Mouse (Mus musculus): ENCODE results near the gene Gm45234. TPM values are rescaled to one million over a fixed set of nuclear protein-coding genes. Genes with fewer than 3 reads are reported as not detected.

The Gm45234 gene
- polyA plus RNA-seq, 2 experiments, result not detected

DNA sequence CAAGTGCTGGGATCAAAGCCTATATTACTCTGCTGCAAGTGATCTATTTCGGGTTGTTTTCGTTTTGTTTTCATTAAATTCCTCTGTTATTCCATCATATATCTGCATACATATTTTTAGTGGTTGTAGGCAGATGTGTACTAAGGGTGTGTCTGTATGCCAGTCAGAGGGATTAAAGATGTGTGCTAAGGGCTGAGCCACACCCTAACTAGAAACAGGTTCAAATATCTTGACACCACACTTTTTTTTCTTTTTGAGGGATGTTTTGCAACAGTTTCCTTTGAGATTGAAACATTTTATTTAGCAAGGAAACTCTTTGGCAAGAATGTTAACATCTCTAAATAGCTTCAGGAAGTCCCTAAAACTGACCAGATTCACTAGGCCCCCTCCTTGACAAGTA, 40.4 kb upstream of the Gm45234 start:
- Histone ChIP-seq H3K4me2 (replicated peaks; ENCODE audit: low read depth, low read length, severe bottlenecking) (no peak overlapping the region), H3K9ac (ENCODE audit: low read depth, low read length, severe bottlenecking) (no peak overlapping the region), H3K9me3 (ENCODE audit: control insufficient read depth, low read length) (no peaks in the 10 kb centered on the region), H3K27me3 (ENCODE audit: control insufficient read depth, insufficient read depth, low read length) (no peaks in the 10 kb centered on the region), H3K27ac (replicated peaks; ENCODE audit: low read depth, low read length) (no peak overlapping the region), H3K36me3 (ENCODE audit: control insufficient read depth, insufficient read depth, low read length) (no peaks in the 10 kb centered on the region), H3K4me1 (ENCODE audit: control insufficient read depth, insufficient read depth, low read length) (no peaks in the 10 kb centered on the region), H3K4me3 (replicated peaks; ENCODE audit: low read length) (no peak overlapping the region)
- TF ChIP-seq POLR2A (IDR thresholded peaks at IDR 0.05; ENCODE audit: borderline replicate concordance, extremely low read depth, insufficient read depth, insufficient read length), result no peak
- 75% methylated on average over 2 of the region's 2 CpGs for WGBS
- DNase-seq (ENCODE audit: low spot score) (no peak), ATAC-seq (ENCODE audit: low FRiP score, low read depth) (no peak)

DNA sequence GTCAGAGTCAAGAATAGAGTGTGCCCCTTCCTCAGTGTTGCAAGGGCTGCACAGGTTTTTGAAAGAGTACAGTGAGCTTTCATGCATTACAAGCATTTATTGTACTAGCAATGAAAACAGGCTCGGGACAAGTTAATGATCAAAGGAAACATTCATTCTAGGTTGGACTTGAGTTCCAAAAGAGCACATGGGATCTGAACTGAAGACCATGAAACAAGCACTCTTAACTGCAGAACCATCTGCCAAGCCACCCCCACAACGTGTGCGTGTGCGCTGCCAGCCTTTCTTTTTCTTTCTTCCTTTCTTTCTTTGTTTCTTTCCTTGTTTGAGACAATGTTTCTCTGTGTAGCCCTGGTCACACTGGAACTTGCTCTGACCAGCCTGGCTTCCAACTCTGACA, 40.0 kb upstream of the Gm45234 start:
- Histone ChIP-seq H3K9ac (ENCODE audit: low read depth, low read length, severe bottlenecking) (no peak overlapping the region), H3K4me1 (ENCODE audit: control insufficient read depth, insufficient read depth, low read length) (no peaks in the 10 kb centered on the region), H3K27me3 (ENCODE audit: control insufficient read depth, insufficient read depth, low read length) (no peaks in the 10 kb centered on the region), H3K9me3 (ENCODE audit: control insufficient read depth, low read length) (no peaks in the 10 kb centered on the region), H3K4me3 (replicated peaks; ENCODE audit: low read length) (no peak overlapping the region), H3K27ac (replicated peaks; ENCODE audit: low read depth, low read length) (no peak overlapping the region), H3K36me3 (ENCODE audit: control insufficient read depth, insufficient read depth, low read length) (no peaks in the 10 kb centered on the region), H3K4me2 (replicated peaks; ENCODE audit: low read depth, low read length, severe bottlenecking) (no peak overlapping the region)
- WGBS, result 81% methylated on average over 4 of the region's 4 CpGs
- DNase-seq (ENCODE audit: low spot score) (no peak), ATAC-seq (ENCODE audit: low FRiP score, low read depth) (no peak)
- no peak for TF ChIP-seq POLR2A (IDR thresholded peaks at IDR 0.05; ENCODE audit: borderline replicate concordance, extremely low read depth, insufficient read depth, insufficient read length)

DNA sequence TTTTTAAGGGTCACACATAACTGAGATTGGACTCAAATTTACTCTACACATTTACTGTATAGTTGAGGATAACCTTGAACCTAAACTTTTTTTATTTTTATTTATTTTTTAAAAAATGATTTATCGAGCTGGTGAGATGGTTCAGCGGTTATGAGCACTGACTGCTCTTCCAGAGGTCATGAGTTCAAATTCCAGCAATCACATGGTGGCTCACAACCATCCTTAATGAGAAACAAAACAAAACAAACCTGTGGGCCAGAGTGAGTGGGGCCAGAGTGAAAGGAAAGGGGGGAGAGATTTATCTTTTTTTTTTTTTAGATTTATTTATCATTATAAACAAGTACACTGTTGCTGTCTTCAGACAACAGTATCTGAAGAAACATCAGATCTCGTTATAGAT, 36.1 kb upstream of the Gm45234 start:
- WGBS, result 86% methylated on average over 3 of the region's 3 CpGs
- H3K4me1 ChIP-seq (ENCODE audit: control insufficient read depth, insufficient read depth, low read length), result no peaks in the 10 kb centered on the region
- H3K27ac ChIP-seq (replicated peaks; ENCODE audit: low read depth, low read length), result no peak overlapping the region
- H3K4me2 ChIP-seq (replicated peaks; ENCODE audit: low read depth, low read length, severe bottlenecking), result no peak overlapping the region
- H3K9me3 ChIP-seq (ENCODE audit: control insufficient read depth, low read length), result no peaks in the 10 kb centered on the region
- no peak for DNase-seq (ENCODE audit: low spot score)
- no peak for TF ChIP-seq POLR2A (IDR thresholded peaks at IDR 0.05; ENCODE audit: borderline replicate concordance, extremely low read depth, insufficient read depth, insufficient read length)
- no peak overlapping the region for H3K4me3 ChIP-seq (replicated peaks; ENCODE audit: low read length)
- ATAC-seq (ENCODE audit: low FRiP score, low read depth), result no peak
- H3K27me3 ChIP-seq (ENCODE audit: control insufficient read depth, insufficient read depth, low read length), result no peaks in the 10 kb centered on the region
- no peaks in the 10 kb centered on the region for H3K36me3 ChIP-seq (ENCODE audit: control insufficient read depth, insufficient read depth, low read length)
- H3K9ac ChIP-seq (ENCODE audit: low read depth, low read length, severe bottlenecking), result no peak overlapping the region

DNA sequence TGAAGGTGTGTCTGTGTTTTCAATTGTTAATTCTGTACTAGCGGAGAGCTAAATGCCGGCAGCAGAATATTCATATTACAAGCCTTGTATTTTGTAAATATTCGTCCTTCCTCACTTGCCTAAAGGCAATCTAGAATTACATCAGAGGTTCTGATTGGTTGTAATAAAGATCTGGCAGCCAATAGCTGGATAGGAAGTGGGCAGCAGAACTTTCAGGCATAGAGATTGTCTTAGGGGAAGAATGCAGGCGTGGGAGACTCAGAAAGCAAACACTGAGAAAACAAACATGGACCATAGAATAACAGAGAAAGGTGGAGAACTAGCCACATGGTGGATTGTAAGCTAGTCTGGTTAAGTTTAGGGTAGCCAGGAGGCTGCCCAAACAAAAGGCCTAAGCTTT, 34.3 kb upstream of the Gm45234 start:
- Histone ChIP-seq H3K4me3 (replicated peaks; ENCODE audit: low read length) (no peak overlapping the region), H3K4me1 (ENCODE audit: control insufficient read depth, insufficient read depth, low read length) (no peaks in the 10 kb centered on the region), H3K9ac (ENCODE audit: low read depth, low read length, severe bottlenecking) (no peak overlapping the region), H3K4me2 (replicated peaks; ENCODE audit: low read depth, low read length, severe bottlenecking) (no peak overlapping the region), H3K36me3 (ENCODE audit: control insufficient read depth, insufficient read depth, low read length) (no peaks in the 10 kb centered on the region), H3K27me3 (ENCODE audit: control insufficient read depth, insufficient read depth, low read length) (no peaks in the 10 kb centered on the region), H3K9me3 (ENCODE audit: control insufficient read depth, low read length) (no peaks in the 10 kb centered on the region), H3K27ac (replicated peaks; ENCODE audit: low read depth, low read length) (no peak overlapping the region)
- WGBS, result 62% methylated on average over 4 of the region's 4 CpGs
- TF ChIP-seq POLR2A (IDR thresholded peaks at IDR 0.05; ENCODE audit: borderline replicate concordance, extremely low read depth, insufficient read depth, insufficient read length), result no peak
- DNase-seq (ENCODE audit: low spot score), result no peak
- no peak for ATAC-seq (ENCODE audit: low FRiP score, low read depth)

DNA sequence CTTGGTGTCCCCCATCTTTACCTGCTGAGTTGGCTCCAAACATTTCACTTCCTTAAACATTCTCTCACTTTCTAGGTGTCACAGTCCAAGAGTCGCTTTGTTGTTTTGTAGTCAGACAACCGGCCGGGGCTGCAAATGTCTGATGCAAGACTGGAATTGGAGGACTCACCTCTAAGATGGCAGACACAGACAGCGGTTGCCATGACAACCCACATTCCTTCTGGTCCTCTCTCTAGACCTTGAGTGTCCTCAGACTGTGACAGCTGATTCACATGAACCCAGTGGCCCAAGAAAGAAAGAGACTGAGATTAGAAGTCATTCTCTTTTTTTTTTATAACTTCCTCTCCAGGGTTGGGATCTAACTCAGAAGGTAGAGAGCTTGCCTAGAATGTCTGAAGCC, 33.7 kb upstream of the Gm45234 start:
- WGBS, result 89% methylated on average over 4 of the region's 4 CpGs
- no peaks in the 10 kb centered on the region for H3K4me1 ChIP-seq (ENCODE audit: control insufficient read depth, insufficient read depth, low read length)
- no peak for TF ChIP-seq POLR2A (IDR thresholded peaks at IDR 0.05; ENCODE audit: borderline replicate concordance, extremely low read depth, insufficient read depth, insufficient read length)
- H3K27me3 ChIP-seq (ENCODE audit: control insufficient read depth, insufficient read depth, low read length), result no peaks in the 10 kb centered on the region
- H3K4me3 ChIP-seq (replicated peaks; ENCODE audit: low read length), result no peak overlapping the region
- ATAC-seq (ENCODE audit: low FRiP score, low read depth) (no peak), DNase-seq (ENCODE audit: low spot score) (no peak)
- H3K9ac ChIP-seq (ENCODE audit: low read depth, low read length, severe bottlenecking), result no peak overlapping the region
- H3K27ac ChIP-seq (replicated peaks; ENCODE audit: low read depth, low read length), result no peak overlapping the region
- H3K4me2 ChIP-seq (replicated peaks; ENCODE audit: low read depth, low read length, severe bottlenecking), result no peak overlapping the region
- H3K9me3 ChIP-seq (ENCODE audit: control insufficient read depth, low read length), result no peaks in the 10 kb centered on the region
- no peaks in the 10 kb centered on the region for H3K36me3 ChIP-seq (ENCODE audit: control insufficient read depth, insufficient read depth, low read length)

DNA sequence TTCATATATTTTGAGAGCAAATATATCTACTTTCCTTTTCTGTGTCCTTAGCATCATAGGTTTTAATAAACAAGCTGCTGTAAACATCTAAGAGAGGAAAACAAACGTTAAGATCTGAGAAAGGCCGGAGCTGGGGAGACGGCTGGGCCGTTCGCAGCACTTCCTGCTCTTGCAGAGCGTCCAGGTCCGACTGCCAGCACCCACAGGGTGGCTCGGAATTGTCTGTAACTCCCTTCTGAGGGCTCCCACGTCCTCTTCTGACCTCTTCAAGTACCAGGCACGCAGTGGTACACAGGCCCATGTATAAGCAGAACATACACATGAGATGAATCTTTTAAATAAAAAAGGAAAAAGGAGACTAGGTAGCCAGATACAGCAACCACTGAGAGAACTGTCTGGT, 31.9 kb upstream of the Gm45234 start:
- Histone ChIP-seq H3K9ac (ENCODE audit: low read depth, low read length, severe bottlenecking) (no peak overlapping the region), H3K4me3 (replicated peaks; ENCODE audit: low read length) (no peak overlapping the region), H3K9me3 (ENCODE audit: control insufficient read depth, low read length) (no peaks in the 10 kb centered on the region), H3K27ac (replicated peaks; ENCODE audit: low read depth, low read length) (no peak overlapping the region), H3K36me3 (ENCODE audit: control insufficient read depth, insufficient read depth, low read length) (no peaks in the 10 kb centered on the region), H3K4me1 (ENCODE audit: control insufficient read depth, insufficient read depth, low read length) (no peaks in the 10 kb centered on the region), H3K27me3 (ENCODE audit: control insufficient read depth, insufficient read depth, low read length) (no peaks in the 10 kb centered on the region), H3K4me2 (replicated peaks; ENCODE audit: low read depth, low read length, severe bottlenecking) (no peak overlapping the region)
- no peak for TF ChIP-seq POLR2A (IDR thresholded peaks at IDR 0.05; ENCODE audit: borderline replicate concordance, extremely low read depth, insufficient read depth, insufficient read length)
- DNase-seq (ENCODE audit: low spot score) (no peak), ATAC-seq (ENCODE audit: low FRiP score, low read depth) (no peak)
- WGBS, result 73% methylated on average over 10 of the region's 10 CpGs
